Mouse (Mus musculus): ENCODE results near the gene Pxn. TPM values are rescaled to one million over a fixed set of nuclear protein-coding genes. Genes with fewer than 3 reads are reported as not detected.
"Not testable (repeated sequence)": the region's sequence is repeated elsewhere in the genome, so short reads cannot be mapped to it uniquely, and the experiment has no call there.

Pxn gene
- polyA plus RNA-seq, 1 experiment from 2014 or later, result 11.3 TPM

DNA sequence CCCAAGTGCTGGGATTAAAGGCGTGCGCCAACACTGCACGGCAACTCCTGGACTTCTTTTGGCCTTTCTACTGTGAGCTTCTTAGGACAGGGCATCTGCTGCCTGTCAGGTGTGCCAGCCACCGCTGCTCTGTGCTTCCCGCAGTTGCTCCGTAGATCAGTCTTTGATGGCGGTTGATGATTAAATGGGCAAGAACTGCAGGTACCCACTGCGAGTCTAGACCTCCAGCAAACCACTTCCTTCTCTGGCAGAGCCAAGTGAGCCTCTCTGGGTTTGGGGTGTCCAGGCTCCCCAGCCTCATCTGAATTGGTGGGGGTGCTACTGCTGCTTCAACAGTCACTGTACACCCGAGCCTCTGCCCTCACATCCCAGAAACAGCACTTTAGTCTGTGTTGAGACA lies 11.0 kb downstream of the Pxn start:
- no peaks in the 10 kb centered on the region for H3K4me1 ChIP-seq (ENCODE audit: control insufficient read depth, insufficient read depth, low read length)
- H3K27me3 ChIP-seq (ENCODE audit: control insufficient read depth, insufficient read depth, low read length), result no peaks in the 10 kb centered on the region
- ATAC-seq (ENCODE audit: low FRiP score, low TSS enrichment) (no peak), DNase-seq (no peak)
- no peak overlapping the region for H3K9ac ChIP-seq (replicated peaks; ENCODE audit: low read length)
- H3K36me3 ChIP-seq (ENCODE audit: control insufficient read depth, insufficient read depth, low read length), result no peaks in the 10 kb centered on the region
- no peak overlapping the region for H3K4me2 ChIP-seq (ENCODE audit: low read length)
- no peak overlapping the region for H3K4me3 ChIP-seq (replicated peaks; ENCODE audit: low read depth, low read length)
- H3K27ac ChIP-seq (replicated peaks; ENCODE audit: low read depth, low read length), result no peak overlapping the region
- H3K9me3 ChIP-seq (ENCODE audit: control insufficient read depth, low read length), result no peaks in the 10 kb centered on the region
- WGBS, result 95% methylated on average over 9 of the region's 9 CpGs

DNA sequence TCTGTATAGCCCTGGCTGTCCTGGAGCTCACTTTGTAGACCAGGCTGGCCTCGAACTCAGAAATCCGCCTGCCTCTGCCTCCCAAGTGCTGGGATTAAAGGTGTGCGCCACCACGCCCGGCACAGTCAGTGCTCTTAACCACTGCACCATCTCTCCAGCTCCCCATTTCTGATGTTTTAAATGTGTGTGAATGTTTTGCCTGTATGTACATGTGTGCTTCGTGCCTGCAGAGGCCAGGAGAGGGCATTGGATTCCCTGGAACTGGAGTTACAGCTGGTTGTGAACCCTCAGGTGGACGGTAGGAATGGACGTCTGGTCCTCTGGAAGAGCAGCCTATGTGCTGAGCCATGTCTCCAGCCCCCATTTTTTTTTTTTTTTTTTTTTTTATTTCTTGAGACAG lies 11.7 kb downstream of the Pxn start:
- 92% methylated on average over 8 of the region's 8 CpGs for whole genome bisulfite sequencing
- ATAC-seq (ENCODE audit: low FRiP score, low TSS enrichment); H3K27ac ChIP-seq (replicated peaks; ENCODE audit: low read depth, low read length); H3K36me3 ChIP-seq (ENCODE audit: control insufficient read depth, insufficient read depth, low read length); H3K4me2 ChIP-seq (ENCODE audit: low read length); H3K4me3 ChIP-seq (replicated peaks; ENCODE audit: low read depth, low read length); DNase-seq; H3K9ac ChIP-seq (replicated peaks; ENCODE audit: low read length); H3K9me3 ChIP-seq (ENCODE audit: control insufficient read depth, low read length); H3K4me1 ChIP-seq (ENCODE audit: control insufficient read depth, insufficient read depth, low read length); H3K27me3 ChIP-seq (ENCODE audit: control insufficient read depth, insufficient read depth, low read length): not testable (repeated sequence)

DNA sequence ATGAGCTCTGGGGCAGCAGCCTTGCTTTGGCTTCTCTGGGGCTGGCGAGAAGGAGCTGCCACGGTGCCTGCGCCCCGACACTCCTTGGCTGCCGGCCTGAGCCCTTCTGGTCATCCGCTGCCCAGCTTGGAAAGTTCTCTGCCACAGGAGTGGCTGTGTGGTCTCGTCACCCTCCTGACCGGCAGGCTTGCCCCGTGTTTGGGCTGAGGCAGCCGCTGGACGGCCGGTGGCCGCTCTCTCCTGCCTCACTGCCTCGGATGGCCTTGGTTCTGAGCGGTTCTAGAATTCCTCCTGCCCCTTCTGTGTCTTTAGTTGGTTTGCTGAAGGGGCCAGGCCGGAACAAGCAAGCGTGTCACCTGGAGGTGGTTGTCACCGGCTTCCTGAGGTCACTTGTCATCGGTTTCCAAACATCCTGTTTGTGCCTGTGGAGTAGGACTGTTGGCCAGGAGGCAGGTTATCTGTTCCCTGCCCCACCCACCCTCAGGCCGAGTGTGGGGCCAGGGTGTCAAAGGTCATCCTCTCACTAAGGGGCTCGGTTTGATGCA lies 13.9 kb downstream of the Pxn start:
- Histone ChIP-seq H3K9ac (replicated peaks; ENCODE audit: low read length) (no peak overlapping the region), H3K4me1 (ENCODE audit: control insufficient read depth, insufficient read depth, low read length) (no peaks in the 10 kb centered on the region), H3K27me3 (ENCODE audit: control insufficient read depth, insufficient read depth, low read length) (no peaks in the 10 kb centered on the region), H3K9me3 (ENCODE audit: control insufficient read depth, low read length) (no peaks in the 10 kb centered on the region), H3K36me3 (ENCODE audit: control insufficient read depth, insufficient read depth, low read length) (no peaks in the 10 kb centered on the region), H3K4me3 (replicated peaks; ENCODE audit: low read depth, low read length) (no peak overlapping the region), H3K4me2 (ENCODE audit: low read length) (no peak overlapping the region), H3K27ac (replicated peaks; ENCODE audit: low read depth, low read length) (0 out of 2 replicates have a peak overlapping the region, but pooled peaks have one; percentile 8)
- ATAC-seq (ENCODE audit: low FRiP score, low TSS enrichment) (no peak), DNase-seq (no peak)
- WGBS, result 76% methylated on average over 21 of the region's 21 CpGs

DNA sequence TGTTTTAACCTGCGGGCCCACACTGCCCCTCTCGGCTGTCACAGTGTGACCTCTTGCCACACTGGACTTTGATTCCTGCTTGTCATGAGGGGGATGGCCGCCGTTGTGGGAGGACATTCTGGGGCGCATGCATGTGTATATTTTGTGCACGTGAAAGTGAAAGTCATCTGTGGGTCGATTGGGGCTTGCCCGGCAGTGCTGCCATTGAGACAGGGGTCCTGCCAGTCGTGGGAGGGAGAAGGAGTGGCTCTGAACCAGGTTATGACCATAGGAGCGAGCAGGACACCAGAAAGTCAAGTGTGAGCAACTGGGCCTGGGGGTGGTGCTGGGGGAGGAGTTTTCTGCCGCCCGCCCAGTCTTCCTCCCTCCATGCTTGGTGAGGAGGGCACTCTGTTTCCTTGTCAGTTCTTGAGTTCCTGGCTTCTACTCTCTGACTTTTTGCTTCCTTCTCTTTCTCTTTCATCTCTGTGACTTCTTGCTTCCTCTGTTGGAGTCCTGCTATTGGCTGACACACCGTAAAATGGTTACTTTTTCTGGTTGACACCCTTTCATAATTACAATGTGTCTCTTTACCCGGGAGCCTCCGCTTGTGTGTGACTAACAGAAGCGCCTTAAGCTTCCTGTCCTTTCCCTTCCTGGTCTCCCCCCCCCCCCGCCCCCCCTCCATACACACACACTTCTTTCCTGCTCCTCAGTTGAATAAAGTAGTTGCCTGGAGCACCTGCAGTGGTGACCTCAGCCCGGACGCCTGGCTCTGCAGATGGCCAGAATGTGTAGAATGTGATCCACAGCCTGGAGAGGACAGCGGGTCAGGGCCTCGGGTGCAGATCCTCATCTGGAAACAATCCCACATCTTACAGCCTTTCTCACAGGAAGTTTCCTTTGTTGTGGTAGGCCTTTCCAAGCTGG lies 15.3 kb downstream of the Pxn start:
- H3K4me2 ChIP-seq (ENCODE audit: low read length), result no peak overlapping the region
- ATAC-seq (ENCODE audit: low FRiP score, low TSS enrichment) (no peak), DNase-seq (no peak)
- 84% methylated on average over 20 of the region's 21 CpGs for WGBS
- no peak overlapping the region for H3K4me3 ChIP-seq (replicated peaks; ENCODE audit: low read depth, low read length)
- H3K27ac ChIP-seq (replicated peaks; ENCODE audit: low read depth, low read length), result no peak overlapping the region
- H3K27me3 ChIP-seq (ENCODE audit: control insufficient read depth, insufficient read depth, low read length), result no peaks in the 10 kb centered on the region
- no peaks in the 10 kb centered on the region for H3K9me3 ChIP-seq (ENCODE audit: control insufficient read depth, low read length)
- no peaks in the 10 kb centered on the region for H3K36me3 ChIP-seq (ENCODE audit: control insufficient read depth, insufficient read depth, low read length)
- H3K4me1 ChIP-seq (ENCODE audit: control insufficient read depth, insufficient read depth, low read length), result no peaks in the 10 kb centered on the region
- H3K9ac ChIP-seq (replicated peaks; ENCODE audit: low read length), result no peak overlapping the region

DNA sequence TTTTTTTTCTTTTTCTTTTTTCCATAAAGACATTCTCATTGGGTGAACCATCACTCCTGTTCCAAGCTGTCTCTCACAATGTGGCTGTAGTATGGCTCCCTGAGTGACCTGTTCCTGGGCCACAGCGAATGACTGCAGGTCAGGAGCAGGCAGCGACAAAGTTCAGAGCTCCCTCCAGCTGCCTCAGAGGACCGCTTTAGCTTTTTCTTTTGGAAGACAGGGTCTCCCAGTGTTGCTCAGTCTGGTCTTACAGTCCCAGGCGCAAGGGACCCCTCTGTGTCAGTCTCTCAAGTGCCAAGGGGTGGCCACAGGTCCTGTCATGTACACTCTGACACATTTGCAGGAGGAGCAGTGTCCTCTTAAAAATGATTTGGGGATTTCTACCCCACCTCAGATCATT lies 16.1 kb downstream of the Pxn start:
- WGBS, result 90% methylated on average over 4 of the region's 4 CpGs
- no peak for DNase-seq
- Histone ChIP-seq H3K4me3 (replicated peaks; ENCODE audit: low read depth, low read length) (no peak overlapping the region), H3K27ac (replicated peaks; ENCODE audit: low read depth, low read length) (no peak overlapping the region), H3K4me2 (ENCODE audit: low read length) (no peak overlapping the region), H3K9ac (replicated peaks; ENCODE audit: low read length) (no peak overlapping the region; the same call in 1 of the 2 replicates), H3K9me3 (ENCODE audit: control insufficient read depth, low read length) (no peaks in the 10 kb centered on the region), H3K4me1 (ENCODE audit: control insufficient read depth, insufficient read depth, low read length) (no peaks in the 10 kb centered on the region), H3K27me3 (ENCODE audit: control insufficient read depth, insufficient read depth, low read length) (no peaks in the 10 kb centered on the region), H3K36me3 (ENCODE audit: control insufficient read depth, insufficient read depth, low read length) (no peaks in the 10 kb centered on the region)
- ATAC-seq (ENCODE audit: low FRiP score, low TSS enrichment), result no peak

DNA sequence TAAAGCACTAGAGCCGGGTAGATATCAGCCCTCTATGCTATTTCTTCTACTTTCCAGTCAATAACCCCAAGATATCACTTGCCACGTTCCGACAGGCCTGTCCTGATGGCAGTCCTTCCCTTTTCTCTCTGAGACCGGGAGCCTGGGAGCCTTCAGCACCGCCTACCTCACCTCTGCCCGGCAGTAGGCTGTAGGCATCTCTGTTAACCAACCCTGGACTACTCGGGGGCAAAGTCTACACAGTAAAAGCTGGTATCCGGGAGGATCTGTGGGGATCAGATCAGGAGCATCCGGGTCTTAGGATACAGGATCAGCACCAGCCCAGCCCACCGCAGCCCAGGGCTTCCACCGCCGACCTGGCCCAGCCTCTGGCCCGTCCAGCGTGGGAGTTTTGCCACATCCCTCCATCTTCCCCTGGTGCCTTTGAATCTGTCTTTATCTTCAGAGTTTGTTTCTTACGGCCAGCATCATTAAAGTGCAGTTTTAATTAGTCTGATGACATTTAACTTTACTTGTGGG lies 16.6 kb downstream of the Pxn start:
- no peaks in the 10 kb centered on the region for H3K36me3 ChIP-seq (ENCODE audit: control insufficient read depth, insufficient read depth, low read length)
- H3K9me3 ChIP-seq (ENCODE audit: control insufficient read depth, low read length), result no peaks in the 10 kb centered on the region
- DNase-seq (no peak), ATAC-seq (ENCODE audit: low FRiP score, low TSS enrichment) (no peak)
- H3K4me3 ChIP-seq (replicated peaks; ENCODE audit: low read depth, low read length), result no peak overlapping the region
- H3K4me1 ChIP-seq (ENCODE audit: control insufficient read depth, insufficient read depth, low read length), result no peaks in the 10 kb centered on the region
- H3K9ac ChIP-seq (replicated peaks; ENCODE audit: low read length), result no peak overlapping the region
- no peak overlapping the region for H3K27ac ChIP-seq (replicated peaks; ENCODE audit: low read depth, low read length)
- H3K27me3 ChIP-seq (ENCODE audit: control insufficient read depth, insufficient read depth, low read length), result no peaks in the 10 kb centered on the region
- WGBS, result 80% methylated on average over 15 of the region's 15 CpGs
- no peak overlapping the region for H3K4me2 ChIP-seq (ENCODE audit: low read length)

DNA sequence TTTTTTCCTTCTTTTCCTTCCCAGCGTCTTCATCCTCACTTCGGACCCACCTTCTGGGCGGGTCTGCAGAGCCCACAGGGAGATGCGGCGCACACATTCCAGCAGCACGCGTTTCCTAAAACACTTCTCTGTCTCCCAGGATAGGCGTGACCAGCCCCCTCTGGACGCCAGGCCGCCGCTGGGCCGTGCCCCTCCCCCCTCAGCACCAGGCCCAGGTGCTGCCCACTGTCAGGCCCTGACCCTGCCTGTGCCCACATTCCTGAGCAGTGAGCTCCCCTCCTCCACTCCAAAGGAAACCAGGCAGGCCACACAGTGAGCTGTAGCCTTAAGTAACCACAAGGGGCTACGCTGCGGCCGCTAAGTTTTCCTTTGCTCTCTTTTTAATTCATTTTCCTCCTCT lies 17.5 kb downstream of the Pxn start:
- Histone ChIP-seq H3K9ac (replicated peaks; ENCODE audit: low read length) (no peak overlapping the region), H3K9me3 (ENCODE audit: control insufficient read depth, low read length) (no peaks in the 10 kb centered on the region), H3K36me3 (ENCODE audit: control insufficient read depth, insufficient read depth, low read length) (no peaks in the 10 kb centered on the region), H3K4me3 (replicated peaks; ENCODE audit: low read depth, low read length) (no peak overlapping the region), H3K27ac (replicated peaks; ENCODE audit: low read depth, low read length) (no peak overlapping the region), H3K27me3 (ENCODE audit: control insufficient read depth, insufficient read depth, low read length) (no peaks in the 10 kb centered on the region), H3K4me1 (ENCODE audit: control insufficient read depth, insufficient read depth, low read length) (no peaks in the 10 kb centered on the region), H3K4me2 (ENCODE audit: low read length) (no peak overlapping the region)
- no peak for DNase-seq
- ATAC-seq (ENCODE audit: low FRiP score, low TSS enrichment), result no peak
- WGBS, result 5% methylated on average over 15 of the region's 15 CpGs

DNA sequence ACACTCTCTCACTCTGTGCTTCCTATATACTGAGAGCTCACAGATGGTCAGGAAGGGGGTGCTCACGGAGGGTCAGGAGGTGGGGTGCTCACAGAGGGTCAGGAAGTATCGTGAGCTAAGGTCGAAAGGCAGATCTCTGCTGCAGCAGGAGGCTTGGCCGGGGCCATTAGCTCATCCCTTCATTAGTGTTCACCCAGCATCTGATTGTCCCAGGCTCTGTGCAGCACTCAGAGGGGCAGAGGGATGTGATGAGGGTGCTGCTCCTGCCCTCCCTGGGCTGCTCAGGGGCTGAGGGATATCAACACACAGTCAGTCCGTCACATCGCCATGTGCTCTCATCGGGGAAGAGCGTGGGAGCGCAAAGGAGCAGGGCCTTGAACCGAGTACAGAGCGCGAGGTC lies 18.0 kb downstream of the Pxn start:
- no peaks in the 10 kb centered on the region for H3K27me3 ChIP-seq (ENCODE audit: control insufficient read depth, insufficient read depth, low read length)
- no peaks in the 10 kb centered on the region for H3K36me3 ChIP-seq (ENCODE audit: control insufficient read depth, insufficient read depth, low read length)
- WGBS, result 63% methylated on average over 12 of the region's 12 CpGs
- no peak overlapping the region for H3K9ac ChIP-seq (replicated peaks; ENCODE audit: low read length)
- H3K27ac ChIP-seq (replicated peaks; ENCODE audit: low read depth, low read length), result no peak overlapping the region; the same call in 1 of the 2 replicates
- ATAC-seq (ENCODE audit: low FRiP score, low TSS enrichment) (no peak), DNase-seq (no peak)
- H3K4me2 ChIP-seq (ENCODE audit: low read length), result no peak overlapping the region
- no peaks in the 10 kb centered on the region for H3K4me1 ChIP-seq (ENCODE audit: control insufficient read depth, insufficient read depth, low read length)
- H3K4me3 ChIP-seq (replicated peaks; ENCODE audit: low read depth, low read length), result no peak overlapping the region
- H3K9me3 ChIP-seq (ENCODE audit: control insufficient read depth, low read length), result no peaks in the 10 kb centered on the region

DNA sequence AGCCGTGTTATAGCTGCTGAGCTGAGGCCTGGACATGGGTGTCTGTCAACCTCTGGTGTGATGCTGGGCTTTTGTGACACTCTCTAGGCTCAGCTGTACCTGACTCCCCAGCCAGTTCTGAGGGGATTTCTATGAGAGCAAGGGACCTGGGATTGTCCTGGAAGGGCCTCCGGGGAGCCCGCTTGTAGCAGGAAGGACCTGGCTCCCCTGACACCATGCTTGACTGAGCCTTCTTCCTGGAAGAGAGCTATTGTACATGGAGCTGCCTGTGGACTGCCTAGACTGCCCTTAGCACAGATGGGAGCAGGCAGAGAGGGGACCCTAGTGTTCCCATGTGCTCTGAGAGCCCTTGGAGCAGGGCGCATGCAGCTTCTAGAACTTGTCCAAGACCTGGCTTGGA lies 18.9 kb downstream of the Pxn start:
- no peak overlapping the region; the same call in 1 of the 2 replicates for H3K9ac ChIP-seq (replicated peaks; ENCODE audit: low read length)
- WGBS, result 91% methylated on average over 4 of the region's 4 CpGs
- no peak for ATAC-seq (ENCODE audit: low FRiP score, low TSS enrichment)

More for the DNA sequence above, 18.9 kb downstream of the Pxn start:
- H3K36me3 ChIP-seq (ENCODE audit: control insufficient read depth, insufficient read depth, low read length), result no peaks in the 10 kb centered on the region
- no peak overlapping the region for H3K4me2 ChIP-seq (ENCODE audit: low read length)
- DNase-seq, result no peak
- H3K9me3 ChIP-seq (ENCODE audit: control insufficient read depth, low read length), result no peaks in the 10 kb centered on the region
- 0 out of 2 replicates have a peak, but pooled peaks cover 3% of the 10 kb centered on the region for H3K4me1 ChIP-seq (ENCODE audit: control insufficient read depth, insufficient read depth, low read length)
- no peak overlapping the region for H3K4me3 ChIP-seq (replicated peaks; ENCODE audit: low read depth, low read length)
- no peaks in the 10 kb centered on the region for H3K27me3 ChIP-seq (ENCODE audit: control insufficient read depth, insufficient read depth, low read length)
- H3K27ac ChIP-seq (replicated peaks; ENCODE audit: low read depth, low read length), result no peak overlapping the region
